13 mouse cellular contexts compared by ENCODE assay signal in the genomic region with DNA sequence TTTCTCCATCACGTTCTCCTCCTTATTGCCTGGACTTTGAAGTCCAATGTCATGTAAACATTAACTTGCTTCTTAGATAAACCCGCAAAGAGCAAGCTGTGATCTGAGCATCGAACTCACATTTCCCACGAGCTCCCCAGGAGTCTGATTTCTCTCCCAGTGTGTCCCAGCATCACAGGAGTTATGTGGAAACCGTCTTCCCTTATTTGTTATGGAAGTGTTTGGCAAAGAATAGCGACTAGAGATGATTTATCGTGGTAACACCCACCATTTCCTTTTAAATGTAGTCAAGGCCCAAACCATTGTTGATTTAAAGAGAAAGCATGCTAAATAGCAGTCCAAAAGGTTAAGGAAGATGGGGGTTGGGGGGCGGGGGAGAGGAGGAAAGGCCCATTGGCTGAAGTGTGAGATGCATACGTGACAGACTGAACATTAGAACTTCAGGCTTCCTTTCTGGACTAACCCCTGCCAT. TPM values are rescaled to one million over a fixed set of nuclear protein-coding genes. Genes with fewer than 3 reads are reported as not detected.
A peak's percentile ranks its signal among the peaks of the same experiment; 100 is the strongest.
DNase-seq lines count a peak whose midpoint lies in the region; ATAC-seq and TF ChIP-seq lines count a peak whose summit lies in the region.
"Had no signal": no experiment of that assay in that cellular context is flagged by ENCODE, and none has a peak within 500 bp of the region (broad histone marks: within the 10 kb centered on the region; RNA-seq: fewer than 3 reads in every experiment).

No protein-coding gene starts in this region.

- H3K36me3 ChIP-seq in kidney, embryonic 14.5 days (ENCODE audit: control insufficient read depth, insufficient read depth, low read length), result no peaks in the 10 kb centered on the region
- no peaks in the 10 kb centered on the region for H3K36me3 ChIP-seq in splenic B cell, adult 2 months (ENCODE audit: control insufficient read depth, insufficient read depth, low read length, poor library complexity, severe bottlenecking)
- H3K36me3 ChIP-seq in midbrain, embryonic 11.5 days (ENCODE audit: control insufficient read depth, insufficient read depth, low read length), result no peaks in the 10 kb centered on the region
- H3K36me3 ChIP-seq: hindbrain, embryonic 10.5 days had no signal

- no peak overlapping the region for H3K9ac ChIP-seq in kidney, embryonic 14.5 days (ENCODE audit: low read depth, low read length)
- H3K9ac ChIP-seq in midbrain, embryonic 11.5 days (ENCODE audit: low read length), result no peak overlapping the region

- no peak for TF ChIP-seq CTCF in lung, adult 2 months (IDR thresholded peaks at IDR 0.05; ENCODE audit: insufficient read depth, low read length)
- TF ChIP-seq CTCF in embryonic fibroblast, embryonic 13.5 days (IDR thresholded peaks at IDR 0.05; ENCODE audit: borderline replicate concordance, insufficient read depth, low read length), result no peak

- no peak for TF ChIP-seq POLR2A in lung, adult 2 months (IDR thresholded peaks at IDR 0.05; ENCODE audit: borderline replicate concordance, extremely low read depth, low read depth, low read length)
- no peak for TF ChIP-seq POLR2A in embryonic fibroblast, embryonic 13.5 days (IDR thresholded peaks at IDR 0.05; ENCODE audit: low read depth, low read length)

- peak; percentile 23 for DNase-seq in lung, postnatal 10 days
- no peak for DNase-seq in lung, adult 2 months
- peak; percentile 7 for DNase-seq in splenic B cell, adult 2 months (ENCODE audit: low read depth, low spot score)
- DNase-seq in urinary bladder, adult 2 months (ENCODE audit: low spot score), result no peak
- no peak for DNase-seq in midbrain, embryonic 11.5 days (ENCODE audit: low spot score, missing footprints)
- DNase-seq: cerebellum, adult 18-20 months; heart, adult 18-20 months; right cerebral cortex, postnatal 4 days had no signal

- H3K27me3 ChIP-seq in kidney, embryonic 14.5 days (ENCODE audit: control insufficient read depth, insufficient read depth, low read length), result no peaks in the 10 kb centered on the region
- H3K27me3 ChIP-seq in splenic B cell, adult 2 months (ENCODE audit: control insufficient read depth, insufficient read depth, low read length, poor library complexity, severe bottlenecking), result no peaks in the 10 kb centered on the region
- H3K27me3 ChIP-seq in midbrain, embryonic 11.5 days (ENCODE audit: control insufficient read depth, insufficient read depth, low read length), result no peaks in the 10 kb centered on the region

- WGBS in lung, adult 2 months, result 22% methylated on average over 9 of the region's 9 CpGs
- WGBS in kidney, embryonic 14.5 days, result 25% methylated on average over 9 of the region's 9 CpGs
- 67% methylated on average over 9 of the region's 9 CpGs for WGBS in midbrain, embryonic 11.5 days

- peak overlapping the region; percentile 20 for H3K27ac ChIP-seq in embryonic fibroblast, embryonic 13.5 days (ENCODE audit: insufficient read depth, low read length)
- H3K27ac ChIP-seq in kidney, embryonic 14.5 days (ENCODE audit: low read depth, low read length), result peak overlapping the region; percentile 20; the same call in 1 of the 2 replicates
- no peak overlapping the region for H3K27ac ChIP-seq in midbrain, embryonic 11.5 days (ENCODE audit: low read depth, low read length)
- H3K27ac ChIP-seq: hindbrain, embryonic 10.5 days; left cerebral cortex, adult 2 months had no signal

- H3K9me3 ChIP-seq in kidney, embryonic 14.5 days (ENCODE audit: control insufficient read depth, low read length), result no peaks in the 10 kb centered on the region
- H3K9me3 ChIP-seq in midbrain, embryonic 11.5 days (ENCODE audit: control insufficient read depth, low read length), result no peaks in the 10 kb centered on the region
- H3K9me3 ChIP-seq: hindbrain, embryonic 10.5 days had no signal

- H3K4me1 ChIP-seq in lung, adult 2 months (ENCODE audit: control insufficient read depth, insufficient read depth, low read length), result peaks cover 3% of the 10 kb centered on the region
- H3K4me1 ChIP-seq in embryonic fibroblast, embryonic 13.5 days (ENCODE audit: control insufficient read depth, insufficient read depth, low read length), result peaks cover 16% of the 10 kb centered on the region
- H3K4me1 ChIP-seq in kidney, embryonic 14.5 days (ENCODE audit: control insufficient read depth, insufficient read depth, low read length), result peaks cover 11% of the 10 kb centered on the region; the same call in 1 of the 2 replicates
- H3K4me1 ChIP-seq in midbrain, embryonic 11.5 days (ENCODE audit: control insufficient read depth, insufficient read depth, low read length), result no peaks in the 10 kb centered on the region

- ATAC-seq in kidney, embryonic 14.5 days (ENCODE audit: low FRiP score, low TSS enrichment), result peak; percentile 70
- ATAC-seq in erythroid progenitor cell, adult 5-6 weeks (replicated peaks; ENCODE audit: low FRiP score, poor library complexity, severe bottlenecking), result no peak
- ATAC-seq in midbrain, embryonic 11.5 days (ENCODE audit: low FRiP score), result no peak

- no peak overlapping the region for H3K4me3 ChIP-seq in lung, adult 2 months (replicated peaks; ENCODE audit: extremely low read depth, low read depth, low read length)
- H3K4me3 ChIP-seq in embryonic fibroblast, embryonic 13.5 days (ENCODE audit: insufficient read depth, low read length), result no peak overlapping the region
- no peak overlapping the region for H3K4me3 ChIP-seq in kidney, embryonic 14.5 days (ENCODE audit: low read length)
- no peak overlapping the region for H3K4me3 ChIP-seq in midbrain, embryonic 11.5 days (ENCODE audit: low read depth, low read length)
- H3K4me3 ChIP-seq: hindbrain, embryonic 10.5 days; left cerebral cortex, adult 2 months had no signal

- no peak overlapping the region for H3K4me2 ChIP-seq in kidney, embryonic 14.5 days (replicated peaks; ENCODE audit: low read depth, low read length)
- no peak overlapping the region for H3K4me2 ChIP-seq in midbrain, embryonic 11.5 days

RNA-seq across cellular contexts. Expression of gene Zbtb38, which starts 33.3 kb away (rescaled TPM):
- 15.0 and 16.1 TPM in 2 replicates for polyA plus RNA-seq in lung, adult 2 months (2012; rRNA removed)
- 33.6 and 47.0 TPM in 2 replicates for polyA plus RNA-seq in embryonic fibroblast, embryonic 13.5 days (2011; ENCODE audit: insufficient read length, low read depth, missing spikeins)
- 15.6 and 20.5 TPM in 2 replicates for polyA plus RNA-seq in kidney, embryonic 14.5 days (2014; fragmentation: Nextera tagmentation; extraction: Ambion mirVana)
- 8.1 and 14.3 TPM in 2 replicates for polyA plus RNA-seq in urinary bladder, adult 2 months (2012; rRNA removed)
- 5.0 and 5.9 TPM in 2 replicates for total RNA-seq in erythroid progenitor cell, adult 5-6 weeks (2015; ENCODE audit: low replicate concordance)
- total RNA-seq in erythroid progenitor cell, adult 5-6 weeks (2017; ENCODE audit: low replicate concordance), result 4.1 and 6.4 TPM in 2 replicates
- polyA plus RNA-seq in midbrain, embryonic 11.5 days (2014; fragmentation: Nextera tagmentation; extraction: Ambion mirVana), result 11.3 and 11.9 TPM in 2 replicates

Comparison
In these comparisons a context has a peak if more than half of its experiments do, and no peak if none do; other contexts are left out.
1. DNase-seq: peak in lung, postnatal 10 days (single experiment) and splenic B cell, adult 2 months (single experiment); none in lung, adult 2 months (single experiment), urinary bladder, adult 2 months (single experiment) and midbrain, embryonic 11.5 days (single experiment).